Mouse (Mus musculus) stomach, postnatal 0 days (tissue): Measurements from ENCODE around the gene Zbtb16.

Experiments
- CTCF ChIP-seq: IDR thresholded peaks from 2 replicates; pipeline ENCODE4 v1.5.1; 2016; ENCODE audit warnings: antibody characterized with exemption, low read depth, mild to moderate bottlenecking, moderate library complexity
- EP300 ChIP-seq: optimal IDR thresholded peaks from 2 replicates; pipeline ENCODE3; 2016; ENCODE audit warnings: antibody characterized with exemption

GRCm38 (mm10) chr9:48607417-48607816 is 228.6 kb downstream of the Zbtb16 start:
- no peak for TF ChIP-seq EP300
- no peak for TF ChIP-seq CTCF
